Mouse (Mus musculus): Measurements from ENCODE around the gene Ccdc182.

Ccdc182 gene

GRCm38 (mm10) chr11:88280426-88280836 lies 13.4 kb upstream of the Ccdc182 start:
- DNase-seq (ENCODE audit: inconsistent age in 2 of 2, low spot score in 1 of 2): peak; percentile 29 to 65

GRCm38 (mm10) chr11:88281428-88282119 lies 12.3 kb upstream of the Ccdc182 start:
- DNase-seq (ENCODE audit: inconsistent age in 2 of 2, low spot score in 1 of 2): peak in 1 of 2 experiments; percentile 21

- DNase-seq (ENCODE audit: inconsistent age in 2 of 2, low spot score in 1 of 2): peak in 1 of 2 experiments; percentile 22
These were observed 11.3 kb upstream of the Ccdc182 start for GRCm38 (mm10) chr11:88282516-88282915.

- DNase-seq (ENCODE audit: inconsistent age in 2 of 2, low spot score in 1 of 2): peak; percentile 41 to 76
These were observed 7.8 kb upstream of the Ccdc182 start for GRCm38 (mm10) chr11:88286019-88286418.

- DNase-seq (ENCODE audit: inconsistent age in 2 of 2, low spot score in 1 of 2): no peak
These were observed 5.5 kb upstream of the Ccdc182 start for GRCm38 (mm10) chr11:88288400-88288799.

- DNase-seq (ENCODE audit: inconsistent age in 2 of 2, low spot score in 1 of 2): no peak
These were observed 5.0 kb upstream of the Ccdc182 start for GRCm38 (mm10) chr11:88288805-88289340.

GRCm38 (mm10) chr11:88291245-88291644 lies 2.6 kb upstream of the Ccdc182 start:
- DNase-seq (ENCODE audit: inconsistent age in 2 of 2, low spot score in 1 of 2): no peak

- DNase-seq (ENCODE audit: inconsistent age in 2 of 2, low spot score in 1 of 2): peak; percentile 37 to 75
These were observed 2.2 kb upstream of the Ccdc182 start for GRCm38 (mm10) chr11:88291688-88292087.

GRCm38 (mm10) chr11:88294394-88294710 lies 494 bp downstream of the Ccdc182 start:
- DNase-seq (ENCODE audit: inconsistent age in 2 of 2, low spot score in 1 of 2): no peak

- no peak for DNase-seq (ENCODE audit: inconsistent age in 2 of 2, low spot score in 1 of 2)
These were observed 1.4 kb downstream of the Ccdc182 start for GRCm38 (mm10) chr11:88295298-88295697.

- no peak for DNase-seq (ENCODE audit: inconsistent age in 2 of 2, low spot score in 1 of 2)
These were observed 3.7 kb downstream of the Ccdc182 start for GRCm38 (mm10) chr11:88297526-88297925.

- DNase-seq (ENCODE audit: inconsistent age in 2 of 2, low spot score in 1 of 2): no peak
These were observed 5.5 kb downstream of the Ccdc182 start for GRCm38 (mm10) chr11:88299345-88299744.

- DNase-seq (ENCODE audit: inconsistent age in 2 of 2, low spot score in 1 of 2): peak; percentile 47 to 68
These were observed 7.8 kb downstream of the Ccdc182 start for GRCm38 (mm10) chr11:88301619-88302018.

GRCm38 (mm10) chr11:88305759-88306158 lies 11.9 kb downstream of the Ccdc182 start:
- DNase-seq (ENCODE audit: inconsistent age in 2 of 2, low spot score in 1 of 2): no peak

GRCm38 (mm10) chr11:88307616-88308543 lies 14.0 kb downstream of the Ccdc182 start:
- DNase-seq (ENCODE audit: inconsistent age in 2 of 2, low spot score in 1 of 2): peak in 1 of 2 experiments; percentile 23

GRCm38 (mm10) chr11:88309059-88309700 lies 15.3 kb downstream of the Ccdc182 start:
- no peak for DNase-seq (ENCODE audit: inconsistent age in 2 of 2, low spot score in 1 of 2)

- DNase-seq (ENCODE audit: inconsistent age in 2 of 2, low spot score in 1 of 2): no peak
These were observed 16.9 kb downstream of the Ccdc182 start for GRCm38 (mm10) chr11:88310773-88311172.

- DNase-seq (ENCODE audit: inconsistent age in 2 of 2, low spot score in 1 of 2): no peak
These were observed 17.7 kb downstream of the Ccdc182 start for GRCm38 (mm10) chr11:88311606-88312005.

- peak; percentile 51 to 65 for DNase-seq (ENCODE audit: inconsistent age in 2 of 2, low spot score in 1 of 2)
These were observed 19.7 kb downstream of the Ccdc182 start for GRCm38 (mm10) chr11:88313512-88313911.

- DNase-seq (ENCODE audit: inconsistent age in 2 of 2, low spot score in 1 of 2): peak; percentile 48 to 70
These were observed 20.6 kb downstream of the Ccdc182 start for GRCm38 (mm10) chr11:88314471-88314870.

GRCm38 (mm10) chr11:88315393-88315792 lies 21.5 kb downstream of the Ccdc182 start:
- DNase-seq (ENCODE audit: inconsistent age in 2 of 2, low spot score in 1 of 2): no peak

Measured in adrenal gland, adult (tissue).